Mouse (Mus musculus): Measurements from ENCODE around the gene G530012D18Rik.
"Not testable (repeated sequence)": the region's sequence is repeated elsewhere in the genome, so short reads cannot be mapped to it uniquely, and the experiment has no call there.

Gene G530012D18Rik

DNA sequence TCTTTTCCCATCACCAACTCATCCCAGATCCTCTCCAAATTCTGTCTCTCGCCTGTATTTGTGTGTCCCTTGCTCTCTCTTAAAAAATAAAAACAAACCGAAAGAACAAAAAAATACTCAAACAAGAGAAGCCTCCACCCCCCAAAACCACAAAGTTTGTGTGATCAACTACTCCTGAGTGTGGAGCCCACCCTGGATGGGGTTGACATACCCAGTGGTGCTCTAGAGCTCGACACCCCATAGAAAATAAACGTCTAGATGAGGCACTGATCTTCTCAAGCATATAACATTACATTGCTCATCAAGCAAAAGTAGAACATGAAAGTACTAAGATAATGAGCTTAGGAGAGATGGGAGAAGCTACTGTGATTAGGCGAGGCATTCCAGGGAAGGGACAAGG, 41.7 kb downstream of the G530012D18Rik start:
- DNase-seq: not testable (repeated sequence)

DNA sequence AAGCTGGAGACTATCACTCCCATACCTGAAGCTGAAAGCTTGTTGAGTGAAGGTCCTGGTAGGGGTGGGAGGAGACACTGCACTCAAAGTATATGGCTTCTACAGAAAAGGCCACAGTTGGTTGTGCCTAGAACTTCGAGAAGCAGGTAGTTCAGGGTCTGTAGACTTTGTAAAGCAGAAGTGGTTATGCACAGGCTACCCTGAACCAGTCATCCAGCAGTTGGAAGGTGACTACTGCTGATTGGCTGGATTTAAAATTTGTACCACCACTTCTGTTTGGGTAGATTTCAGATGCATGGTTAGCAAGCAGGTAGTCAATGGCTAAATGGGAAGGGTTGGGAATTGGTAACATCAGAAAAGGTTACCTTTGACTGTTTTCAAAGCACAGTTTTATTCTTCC, 43.2 kb downstream of the G530012D18Rik start:
- not testable (repeated sequence) for DNase-seq
